Mouse (Mus musculus): ENCODE results near the gene Fbxl18. TPM values are rescaled to one million over a fixed set of nuclear protein-coding genes. Genes with fewer than 3 reads are reported as not detected.

The Fbxl18 gene
- total and polyA plus RNA-seq, 3 experiments = 4.6 to 7.4 TPM; not detected in 1

- 0 out of 2 replicates have a peak, but pooled peaks have one; percentile 5 for TF ChIP-seq RCOR1 (IDR thresholded peaks at IDR 0.05; ENCODE audit: low read depth, low read length)
These were observed 34.2 kb upstream of the Fbxl18 start (continued) for GRCm38 (mm10) chr5:142929400-142929752.

DNA sequence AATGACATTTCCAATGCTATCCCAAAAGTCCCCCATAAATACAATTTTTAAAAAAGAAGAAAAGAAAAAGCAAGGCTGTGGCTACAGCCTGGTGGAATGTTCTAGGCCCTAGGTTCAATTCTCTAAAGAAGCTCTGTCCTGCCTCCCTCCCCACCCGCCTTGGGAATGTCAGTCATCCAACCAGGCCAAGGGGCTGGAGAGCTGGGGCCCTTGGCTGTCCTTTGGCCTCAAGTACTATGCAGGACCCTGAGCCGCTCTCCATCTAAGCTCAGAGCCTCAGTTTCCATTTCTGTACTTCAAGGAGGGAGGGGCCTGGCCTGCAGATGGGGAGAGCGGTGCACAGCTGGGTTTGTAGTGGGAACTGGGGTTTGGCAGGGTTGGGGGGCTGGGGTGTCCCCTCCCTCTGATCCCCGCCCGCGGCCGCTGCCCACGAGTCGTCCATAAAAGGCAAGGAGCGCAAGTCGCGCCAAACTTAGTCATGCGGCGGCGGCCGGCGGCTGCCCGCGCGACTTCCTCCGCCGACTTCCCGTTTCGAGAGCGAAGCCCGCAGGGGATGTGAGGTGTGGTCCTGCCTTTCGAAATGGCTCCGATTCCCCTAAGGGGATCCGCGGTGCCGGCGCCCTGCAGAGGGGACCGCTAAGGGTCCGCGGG lies 33.7 kb upstream of the Fbxl18 start:
- Histone ChIP-seq H3K4me1 (ENCODE audit: control insufficient read depth in 1 of 2, insufficient read depth in 2 of 2, low read length in 2 of 2) (peaks cover 5 to 42% of the 10 kb centered on the region in 2 experiments; a peak in 3 of 4 replicates), H3K79me2 (ENCODE audit: control insufficient read depth, insufficient read depth, low read length, poor library complexity) (peaks cover 4% of the 10 kb centered on the region; the same call in 1 of the 2 replicates), H3K9me3 (replicated peaks; ENCODE audit: insufficient read depth, low read length) (no peaks in the 10 kb centered on the region), H3K36me3 (ENCODE audit: control insufficient read depth in 1 of 2, insufficient read depth in 2 of 2, low read length in 2 of 2) (peaks cover 0 to 22% of the 10 kb centered on the region in 2 experiments; a peak in 2 of 4 replicates), H3K27ac (ENCODE audit: control insufficient read depth, low read depth, low read length) (peak overlapping the region; percentile 73), H3K9ac (ENCODE audit: control insufficient read depth, low read depth, low read length, poor library complexity, severe bottlenecking) (peak overlapping the region; percentile 74), H3K4me3 (ENCODE audit: control insufficient read depth in 1 of 2, insufficient read depth in 1 of 2, low read depth in 2 of 2, low read length in 2 of 2) (peak overlapping the region; percentile 58 to 89), H3K27me3 (ENCODE audit: control insufficient read depth in 1 of 2, insufficient read depth in 2 of 2, low read length in 2 of 2) (no peaks in the 10 kb centered on the region)
- peak; percentile 90 for DNase-seq (ENCODE audit: low read depth, low spot score)
- TF ChIP-seq POLR2A (IDR thresholded peaks at IDR 0.05; ENCODE audit: control insufficient read depth in 1 of 2, insufficient read depth in 1 of 2, low read depth in 1 of 2, low read length in 2 of 2, poor library complexity in 1 of 2) = peak; percentile 65 to 75
- TF ChIP-seq GABPA (IDR thresholded peaks at IDR 0.05; ENCODE audit: low read depth, low read length) = no peak
- TF ChIP-seq E2F4 (IDR thresholded peaks at IDR 0.05; ENCODE audit: borderline replicate concordance, low read depth, low read length) = peak; percentile 62; the same call in 1 of the 2 replicates
- peak; percentile 48; the same call in 1 of the 2 replicates for TF ChIP-seq BHLHE40 (IDR thresholded peaks at IDR 0.05; ENCODE audit: borderline replicate concordance, low read depth, low read length)
- no peak for TF ChIP-seq CHD2 (IDR thresholded peaks at IDR 0.05; ENCODE audit: low read length)
- TF ChIP-seq ZMIZ1 (IDR thresholded peaks at IDR 0.05; ENCODE audit: low read depth, low read length) = peak; percentile 84; the same call in 1 of the 2 replicates
- peak; percentile 79 for TF ChIP-seq NELFE (IDR thresholded peaks at IDR 0.05; ENCODE audit: low read depth, low read length)
- TF ChIP-seq RAD21 (IDR thresholded peaks at IDR 0.05; ENCODE audit: low read depth, low read length) = no peak
- TF ChIP-seq HCFC1 (IDR thresholded peaks at IDR 0.05; ENCODE audit: low read depth, low read length) = peak; percentile 77
- TF ChIP-seq ZNF384 (IDR thresholded peaks at IDR 0.05; ENCODE audit: low read depth, low read length) = 0 out of 2 replicates have a peak, but pooled peaks have one; percentile 36
- TF ChIP-seq CHD1 (IDR thresholded peaks at IDR 0.05; ENCODE audit: low read depth, low read length) = no peak
- TF ChIP-seq MYC (IDR thresholded peaks at IDR 0.05; ENCODE audit: low read depth, low read length) = 0 out of 2 replicates have a peak, but pooled peaks have one; percentile 67
- 0 out of 2 replicates have a peak, but pooled peaks have one; percentile 45 for TF ChIP-seq ETS1 (IDR thresholded peaks at IDR 0.05; ENCODE audit: low read depth, low read length)
- TF ChIP-seq SIN3A (IDR thresholded peaks at IDR 0.05; ENCODE audit: low read length) = peak; percentile 77
- TF ChIP-seq POLR2AphosphoS2 (IDR thresholded peaks at IDR 0.05; ENCODE audit: low read length) = peak; percentile 58
- no peak for TF ChIP-seq POLR2AphosphoS5 (IDR thresholded peaks at IDR 0.05; ENCODE audit: borderline replicate concordance, low read depth, low read length)
- TF ChIP-seq GATA1 (IDR thresholded peaks at IDR 0.05; ENCODE audit: low read depth, low read length) = no peak
- TF ChIP-seq ZKSCAN1 (IDR thresholded peaks at IDR 0.05; ENCODE audit: low read depth, low read length) = no peak
- 0 out of 2 replicates have a peak, but pooled peaks have one; percentile 10 for TF ChIP-seq SMC3 (IDR thresholded peaks at IDR 0.05; ENCODE audit: low read depth, low read length)
- TF ChIP-seq USF1 (IDR thresholded peaks at IDR 0.05; ENCODE audit: low read depth, low read length) = peak; percentile 37; the same call in 1 of the 2 replicates
- no peak for TF ChIP-seq MEF2A (IDR thresholded peaks at IDR 0.05; ENCODE audit: extremely low read depth, insufficient replicate concordance, low read depth, low read length, poor library complexity, severe bottlenecking)
- TF ChIP-seq JUND (IDR thresholded peaks at IDR 0.05; ENCODE audit: low read depth, low read length) = no peak
- TF ChIP-seq RCOR1 (IDR thresholded peaks at IDR 0.05; ENCODE audit: low read depth, low read length) = peak; percentile 39; the same call in 1 of the 2 replicates
- TF ChIP-seq TBP (IDR thresholded peaks at IDR 0.05; ENCODE audit: low read depth, low read length) = 0 out of 2 replicates have a peak, but pooled peaks have one; percentile 12
- peak; percentile 89 for TF ChIP-seq MAZ (IDR thresholded peaks at IDR 0.05; ENCODE audit: low read depth, low read length)
- peak; percentile 55 for TF ChIP-seq TCF12 (IDR thresholded peaks at IDR 0.05; ENCODE audit: low read depth, low read length)
- peak; percentile 86 for TF ChIP-seq MAX (IDR thresholded peaks at IDR 0.05; ENCODE audit: low read length)
- TF ChIP-seq MYB (IDR thresholded peaks at IDR 0.05; ENCODE audit: low read depth, low read length) = no peak
- peak in 1 of 2 experiments; percentile 45; a peak in 2 of 4 replicates for TF ChIP-seq EP300 (IDR thresholded peaks at IDR 0.05; ENCODE audit: low read depth in 1 of 2, low read length in 2 of 2)
- TF ChIP-seq USF2 (IDR thresholded peaks at IDR 0.05; ENCODE audit: borderline replicate concordance in 1 of 2, insufficient read depth in 1 of 2, low read depth in 1 of 2, low read length in 2 of 2) = no peak
- no peak for TF ChIP-seq CTCF (IDR thresholded peaks at IDR 0.05 in 2 of 3, conservative IDR thresholded peaks at IDR 0.05 in 1 of 3; ENCODE audit: control insufficient read depth in 1 of 3, insufficient read depth in 1 of 3, low read depth in 2 of 3, low read length in 3 of 3, poor library complexity in 1 of 3, severe bottlenecking in 1 of 3)
- TF ChIP-seq TAL1 (IDR thresholded peaks at IDR 0.05; ENCODE audit: low read length) = no peak
- peak; percentile 70; the same call in 1 of the 2 replicates for TF ChIP-seq MXI1 (IDR thresholded peaks at IDR 0.05; ENCODE audit: low read depth, low read length)
